ENCODE assay signal across 28 mouse cellular contexts in genomic region chr2:11394675-11395349, GRCm38 (mm10).
DNase-seq lines count a peak whose midpoint lies in the region; ATAC-seq and TF ChIP-seq lines count a peak whose summit lies in the region.
"Had no signal": no experiment of that assay in that cellular context is flagged by ENCODE, and none has a peak within 500 bp of the region (broad histone marks: within the 10 kb centered on the region; RNA-seq: fewer than 3 reads in every experiment).

No protein-coding gene starts in this region.

- H3K27ac ChIP-seq in liver, postnatal 0 days (ENCODE audit: low read depth) = 0 out of 2 replicates have a peak overlapping the region, but pooled peaks have one; percentile 34
- H3K27ac ChIP-seq in liver, embryonic 11.5 days (ENCODE audit: low read depth, low read length) = no peak overlapping the region
- H3K27ac ChIP-seq in bone marrow macrophage, adult 2 months (ENCODE audit: insufficient read depth, low read depth, low read length) = peak overlapping the region; percentile 37
- H3K27ac ChIP-seq in layer of hippocampus, adult 2 months = no peak overlapping the region
- no peak overlapping the region for H3K27ac ChIP-seq in thymus, adult 2 months (ENCODE audit: control insufficient read depth, insufficient read depth, low read length)
- H3K27ac ChIP-seq: forebrain, embryonic 12.5 days; hindbrain, embryonic 10.5 days; hindbrain, embryonic 15.5 days; limb, embryonic 12.5 days; midbrain, embryonic 10.5 days; neural tube, embryonic 12.5 days had no signal

- 33% methylated on average over 4 of the region's 5 CpGs for whole genome bisulfite sequencing in liver, postnatal 0 days (ENCODE audit: insufficient replicate concordance)
- 47% methylated on average over 4 of the region's 5 CpGs for WGBS in liver, embryonic 11.5 days
- 10% methylated on average over 5 of the region's 5 CpGs for WGBS in thymus, adult 2 months

- H3K4me2 ChIP-seq in liver, postnatal 0 days (ENCODE audit: low read depth, low read length) = no peak overlapping the region
- H3K4me2 ChIP-seq in liver, embryonic 11.5 days = no peak overlapping the region
- H3K4me2 ChIP-seq: forebrain, embryonic 12.5 days; heart, embryonic 12.5 days; hindbrain, embryonic 15.5 days; limb, embryonic 12.5 days; neural tube, embryonic 12.5 days had no signal

- no peaks in the 10 kb centered on the region for H3K27me3 ChIP-seq in liver, postnatal 0 days (ENCODE audit: insufficient read depth, low read length)
- H3K27me3 ChIP-seq in liver, embryonic 11.5 days (replicated peaks; ENCODE audit: control insufficient read depth, insufficient read depth, low read length) = no peaks in the 10 kb centered on the region
- H3K27me3 ChIP-seq in splenic B cell, adult 2 months (ENCODE audit: control insufficient read depth, insufficient read depth, low read length, poor library complexity, severe bottlenecking) = no peaks in the 10 kb centered on the region
- H3K27me3 ChIP-seq in thymus, adult 2 months (ENCODE audit: control insufficient read depth, insufficient read depth, low read length) = no peaks in the 10 kb centered on the region
- H3K27me3 ChIP-seq: heart, embryonic 12.5 days; hindbrain, embryonic 15.5 days; limb, embryonic 12.5 days; neural tube, embryonic 12.5 days had no signal

- no peak for ATAC-seq in liver, postnatal 0 days
- ATAC-seq in liver, embryonic 11.5 days (replicated peaks; ENCODE audit: low FRiP score) = no peak
- ATAC-seq: forebrain, postnatal 0 days; lung, postnatal 0 days; midbrain, embryonic 16.5 days had no signal

- no peak overlapping the region for H3K4me3 ChIP-seq in liver, postnatal 0 days (ENCODE audit: low read depth, low read length)
- no peak overlapping the region for H3K4me3 ChIP-seq in liver, embryonic 11.5 days (ENCODE audit: low read depth, low read length)
- H3K4me3 ChIP-seq in bone marrow macrophage, adult 2 months (ENCODE audit: insufficient read depth, low read length) = no peak overlapping the region
- H3K4me3 ChIP-seq in layer of hippocampus, adult 2 months = no peak overlapping the region
- no peak overlapping the region for H3K4me3 ChIP-seq in thymus, adult 2 months (ENCODE audit: control insufficient read depth, insufficient read depth, low read length)
- H3K4me3 ChIP-seq: erythroblast, embryonic 14.5 days; forebrain, embryonic 12.5 days; heart, embryonic 12.5 days; hindbrain, embryonic 10.5 days; hindbrain, embryonic 15.5 days; limb, embryonic 12.5 days; midbrain, embryonic 10.5 days; myocyte; neural tube, embryonic 12.5 days had no signal

- TF ChIP-seq CTCF in liver, postnatal 0 days (IDR thresholded peaks at IDR 0.05; ENCODE audit: low read depth) = no peak
- no peak for TF ChIP-seq CTCF in bone marrow macrophage, adult 2 months (IDR thresholded peaks at IDR 0.05; ENCODE audit: low read depth, low read length)
- no peak for TF ChIP-seq CTCF in layer of hippocampus, adult 2 months (conservative IDR thresholded peaks at IDR 0.05)
- no peak for TF ChIP-seq CTCF in thymus, adult 2 months (IDR thresholded peaks at IDR 0.05; ENCODE audit: borderline replicate concordance, control insufficient read depth, extremely low read depth, insufficient read depth, low read length, poor library complexity)

- no peaks in the 10 kb centered on the region for H3K9me3 ChIP-seq in liver, postnatal 0 days (ENCODE audit: low read length)
- no peaks in the 10 kb centered on the region for H3K9me3 ChIP-seq in liver, embryonic 11.5 days (ENCODE audit: control insufficient read depth, low read length)
- H3K9me3 ChIP-seq: forebrain, embryonic 12.5 days; heart, embryonic 12.5 days; hindbrain, embryonic 10.5 days; hindbrain, embryonic 15.5 days; limb, embryonic 12.5 days; midbrain, embryonic 10.5 days; neural tube, embryonic 12.5 days had no signal

- H3K9ac ChIP-seq in liver, postnatal 0 days (replicated peaks) = no peak overlapping the region
- H3K9ac ChIP-seq in liver, embryonic 11.5 days (ENCODE audit: low read depth, low read length) = no peak overlapping the region
- H3K9ac ChIP-seq: forebrain, embryonic 12.5 days; forebrain, postnatal 0 days; heart, embryonic 12.5 days; hindbrain, embryonic 15.5 days; limb, embryonic 12.5 days; neural tube, embryonic 12.5 days had no signal

- no peak for TF ChIP-seq EP300 in liver, postnatal 0 days (IDR thresholded peaks at IDR 0.05; ENCODE audit: low read depth)

- no peak for DNase-seq in liver, postnatal 0 days
- no peak for DNase-seq in liver, embryonic 11.5 days (ENCODE audit: low spot score)
- DNase-seq in induced T-regulatory cell, adult 2 months (ENCODE audit: low read depth) = peak; percentile 22
- peak; percentile 23 for DNase-seq in splenic B cell, adult 2 months (ENCODE audit: low read depth, low spot score)
- no peak for DNase-seq in layer of hippocampus, adult 2 months (ENCODE audit: low spot score in 2 of 2)
- no peak for DNase-seq in thymus, adult 2 months
- no peak for DNase-seq in frontal cortex, postnatal 10 days (ENCODE audit: low spot score in 2 of 2)
- DNase-seq: adrenal gland, postnatal 14 days; cerebellum, adult 18-20 months; cerebellum, postnatal 10 days; forebrain, postnatal 0 days; gastrocnemius, postnatal 14 days; kidney, adult 18-20 months; kidney, postnatal 4 days; lung, postnatal 4 days; thymus, postnatal 14 days had no signal

- no peaks in the 10 kb centered on the region for H3K36me3 ChIP-seq in liver, postnatal 0 days (replicated peaks; ENCODE audit: insufficient read depth, low read length)
- H3K36me3 ChIP-seq in liver, embryonic 11.5 days (ENCODE audit: control insufficient read depth, insufficient read depth, low read length) = no peaks in the 10 kb centered on the region
- no peaks in the 10 kb centered on the region for H3K36me3 ChIP-seq in splenic B cell, adult 2 months (ENCODE audit: control insufficient read depth, insufficient read depth, low read length, poor library complexity, severe bottlenecking)
- H3K36me3 ChIP-seq in thymus, adult 2 months (ENCODE audit: control insufficient read depth, insufficient read depth, low read length) = no peaks in the 10 kb centered on the region
- H3K36me3 ChIP-seq: forebrain, embryonic 12.5 days; heart, embryonic 12.5 days; hindbrain, embryonic 10.5 days; hindbrain, embryonic 15.5 days; limb, embryonic 12.5 days; midbrain, embryonic 10.5 days; neural tube, embryonic 12.5 days had no signal

- no peak for TF ChIP-seq POLR2A in bone marrow macrophage, adult 2 months (IDR thresholded peaks at IDR 0.05; ENCODE audit: borderline replicate concordance, low read depth, low read length)
- TF ChIP-seq POLR2A in thymus, adult 2 months (IDR thresholded peaks at IDR 0.05; ENCODE audit: control insufficient read depth, extremely low read depth, insufficient read depth, low read length, poor library complexity) = no peak

- H3K4me1 ChIP-seq in liver, postnatal 0 days (ENCODE audit: insufficient read depth) = peaks cover 6% of the 10 kb centered on the region
- no peaks in the 10 kb centered on the region for H3K4me1 ChIP-seq in liver, embryonic 11.5 days (replicated peaks; ENCODE audit: control insufficient read depth, insufficient read depth, low read length)
- peaks cover 23% of the 10 kb centered on the region for H3K4me1 ChIP-seq in bone marrow macrophage, adult 2 months (ENCODE audit: control insufficient read depth, insufficient read depth, low read length)
- H3K4me1 ChIP-seq in thymus, adult 2 months (replicated peaks; ENCODE audit: control insufficient read depth, insufficient read depth, low read length) = peaks cover 10% of the 10 kb centered on the region
- H3K4me1 ChIP-seq: heart, embryonic 12.5 days; hindbrain, embryonic 15.5 days; limb, embryonic 12.5 days had no signal

Comparison
In these comparisons a context has a peak if more than half of its experiments do, and no peak if none do; other contexts are left out.
1. H3K27ac ChIP-seq: peak in liver, postnatal 0 days (single experiment) and bone marrow macrophage, adult 2 months (single experiment); none in liver, embryonic 11.5 days (single experiment), layer of hippocampus, adult 2 months (single experiment) and thymus, adult 2 months (single experiment).
2. DNase-seq: peak in induced T-regulatory cell, adult 2 months (single experiment) and splenic B cell, adult 2 months (single experiment); none in liver, postnatal 0 days (single experiment), liver, embryonic 11.5 days (single experiment), layer of hippocampus, adult 2 months (0 of 2), thymus, adult 2 months (single experiment) and frontal cortex, postnatal 10 days (0 of 2).